Mouse (Mus musculus): ENCODE measurements around the gene Ptpru.

The Ptpru gene

GRCm38 (mm10) chr4:131837872-131838524 is at the start of gene Ptpru:
Gene Ptpru, minus strand, starts transcription at chr4:131838288.
- peak; percentile 97 for DNase-seq

- no peak for DNase-seq
Measured at GRCm38 (mm10) chr4:131885376-131885775, 47.3 kb upstream of the Ptpru start.

GRCm38 (mm10) chr4:131883571-131883970 is 45.5 kb upstream of the Ptpru start:
- no peak for DNase-seq

GRCm38 (mm10) chr4:131881306-131881705 is 43.2 kb upstream of the Ptpru start:
- no peak for DNase-seq

- DNase-seq, result no peak
Measured at GRCm38 (mm10) chr4:131879692-131880091, 41.6 kb upstream of the Ptpru start.

GRCm38 (mm10) chr4:131876836-131877235 is 38.7 kb upstream of the Ptpru start:
- no peak for DNase-seq

- no peak for DNase-seq
Measured at GRCm38 (mm10) chr4:131875242-131875641, 37.2 kb upstream of the Ptpru start.

GRCm38 (mm10) chr4:131874567-131874966 is 36.5 kb upstream of the Ptpru start:
- no peak for DNase-seq

GRCm38 (mm10) chr4:131874169-131874536 is 36.1 kb upstream of the Ptpru start:
- DNase-seq, result no peak

GRCm38 (mm10) chr4:131873293-131874168 is 35.4 kb upstream of the Ptpru start, which contains the start of gene Srsf4:
Gene Srsf4, plus strand, starts transcription at chr4:131873617.
- DNase-seq, result peak; percentile 88

- no peak for DNase-seq
Measured at GRCm38 (mm10) chr4:131872672-131873292, 34.7 kb upstream of the Ptpru start.

GRCm38 (mm10) chr4:131861341-131861739 is 23.3 kb upstream of the Ptpru start:
- DNase-seq, result no peak

- peak; percentile 78 for DNase-seq
Measured at GRCm38 (mm10) chr4:131860492-131861340, 22.6 kb upstream of the Ptpru start.

GRCm38 (mm10) chr4:131854950-131855349 is 16.9 kb upstream of the Ptpru start:
- no peak for DNase-seq

- no peak for DNase-seq
Measured at GRCm38 (mm10) chr4:131849986-131850638, 12.0 kb upstream of the Ptpru start.

GRCm38 (mm10) chr4:131848082-131848481 is 10.0 kb upstream of the Ptpru start:
- no peak for DNase-seq

GRCm38 (mm10) chr4:131845991-131846778 is 8.1 kb upstream of the Ptpru start:
- DNase-seq, result no peak

- peak; percentile 92 for DNase-seq
Measured at GRCm38 (mm10) chr4:131843290-131843743, 5.2 kb upstream of the Ptpru start, which contains the start of gene Mecr. Gene Mecr, plus strand, starts transcription at chr4:131843470.

- peak; percentile 38 for DNase-seq
Measured at GRCm38 (mm10) chr4:131836891-131837491, 1.1 kb downstream of the Ptpru start.

- peak; percentile 41 for DNase-seq
Measured at GRCm38 (mm10) chr4:131836351-131836881, 1.7 kb downstream of the Ptpru start.
